Mouse (Mus musculus) heart, postnatal 0 days (tissue): ENCODE measurements around the gene St6gal1.

Experiments used
- CTCF ChIP-seq: IDR thresholded peaks from 2 replicates; pipeline ENCODE4 v1.5.1; 2016; ENCODE audit warnings: antibody characterized with exemption, control low read depth, low read depth
- EP300 ChIP-seq: IDR thresholded peaks from 2 replicates; pipeline ENCODE4 v1.6.1; 2016; ENCODE audit warnings: antibody characterized with exemption, low read depth

- TF ChIP-seq CTCF (no peak), EP300 (no peak)
Measured at GRCm38 (mm10) chr16:23282941-23283340, 58.4 kb downstream of the St6gal1 start.
